Mouse (Mus musculus): ENCODE measurements around the gene Mrpl43.

Gene Mrpl43

DNA sequence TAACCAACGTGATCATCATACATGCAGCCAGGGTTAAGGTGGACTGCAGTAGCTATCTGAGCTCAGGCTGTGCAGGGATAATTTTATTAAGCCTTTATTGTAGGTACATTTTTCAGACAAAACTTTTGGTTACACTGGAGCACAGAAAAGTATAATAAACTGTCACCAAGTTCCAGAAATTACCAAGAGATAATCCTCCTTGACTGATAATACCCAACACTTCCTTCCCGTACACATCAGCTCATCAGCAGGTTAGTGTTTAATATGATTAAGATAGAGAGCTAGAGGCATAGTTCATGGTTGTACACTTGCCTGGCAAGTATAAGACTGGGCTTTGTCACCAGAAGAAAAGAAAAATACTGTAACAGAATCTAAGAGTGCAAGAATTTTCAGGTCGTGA is 37.9 kb downstream of the Mrpl43 start:
- no peak for DNase-seq (ENCODE audit: low read depth)

DNA sequence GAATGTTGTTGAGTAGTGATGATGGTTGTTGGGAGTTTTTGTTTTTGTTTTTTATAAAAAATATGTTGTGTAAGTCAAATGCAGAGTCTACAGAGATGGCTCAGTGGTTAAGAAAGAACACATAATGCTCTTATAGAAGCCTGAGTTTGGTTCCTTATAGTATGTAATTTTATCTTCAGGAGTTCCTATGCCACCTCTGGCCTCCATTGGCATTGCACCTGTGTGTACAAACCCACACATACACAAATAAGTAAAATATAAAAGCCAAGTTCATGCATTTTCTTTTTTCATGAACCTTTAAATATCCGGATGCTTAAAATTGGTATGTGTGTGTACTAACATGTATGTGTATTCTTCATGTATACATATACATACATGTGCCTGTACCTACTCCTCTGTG is 40.3 kb downstream of the Mrpl43 start:
- no peak for DNase-seq (ENCODE audit: low read depth)

DNA sequence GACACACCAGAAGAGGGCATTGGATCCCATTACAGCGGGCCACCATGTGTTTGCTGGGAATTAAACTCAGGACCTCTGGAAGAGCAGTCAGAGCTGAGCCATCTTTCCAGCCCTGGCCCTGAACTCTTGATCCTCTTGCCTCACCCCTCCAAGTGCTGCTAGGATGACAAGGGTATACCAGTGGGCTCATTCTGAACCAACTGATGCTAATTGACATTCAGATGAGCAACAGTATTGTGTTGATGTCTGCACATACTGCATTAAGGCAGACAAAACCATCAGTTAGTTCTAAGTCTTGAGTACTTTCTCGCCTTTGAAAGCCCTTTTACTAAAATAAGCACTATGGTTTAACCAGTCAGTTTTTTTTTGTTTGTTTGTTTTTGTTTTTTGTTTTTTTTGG is 46.6 kb downstream of the Mrpl43 start:
- DNase-seq (ENCODE audit: low read depth): no peak
